In genomic region chr16:84875718-84876035, GRCm38 (mm10) we compare ENCODE assay signal across 12 mouse cellular contexts. TPM values are rescaled to one million over a fixed set of nuclear protein-coding genes. Genes with fewer than 3 reads are reported as not detected.
DNase-seq lines count a peak whose midpoint lies in the region; ATAC-seq and TF ChIP-seq lines count a peak whose summit lies in the region.
"Had no signal": no experiment of that assay in that cellular context is flagged by ENCODE, and none has a peak within 500 bp of the region (broad histone marks: within the 10 kb centered on the region; RNA-seq: fewer than 3 reads in every experiment).

No protein-coding gene starts in this region.

- WGBS in kidney, embryonic 15.5 days: 58% methylated on average over 7 of the region's 7 CpGs
- WGBS in forebrain, postnatal 0 days: 54% methylated on average over 7 of the region's 7 CpGs

- H3K27me3 ChIP-seq in kidney, embryonic 15.5 days: no peaks in the 10 kb centered on the region
- no peaks in the 10 kb centered on the region for H3K27me3 ChIP-seq in forebrain, postnatal 0 days (ENCODE audit: insufficient read depth, low read length)
- H3K27me3 ChIP-seq: CH12.LX, Patski had no signal

- TF ChIP-seq CTCF in forebrain, postnatal 0 days (IDR thresholded peaks at IDR 0.05; ENCODE audit: low read depth): no peak

- no peaks in the 10 kb centered on the region for H3K9me3 ChIP-seq in kidney, embryonic 15.5 days (replicated peaks)
- no peaks in the 10 kb centered on the region for H3K9me3 ChIP-seq in forebrain, postnatal 0 days (ENCODE audit: low read length)
- H3K9me3 ChIP-seq: megakaryocyte, embryonic 14.5 days had no signal

- H3K36me3 ChIP-seq in kidney, embryonic 15.5 days: no peaks in the 10 kb centered on the region
- no peaks in the 10 kb centered on the region for H3K36me3 ChIP-seq in forebrain, postnatal 0 days (ENCODE audit: insufficient read depth)

- H3K9ac ChIP-seq in kidney, embryonic 15.5 days: no peak overlapping the region
- no peak overlapping the region for H3K9ac ChIP-seq in forebrain, postnatal 0 days
- H3K9ac ChIP-seq: liver, embryonic 14.5 days had no signal

- peak overlapping the region; percentile 29; the same call in 1 of the 2 replicates for H3K4me3 ChIP-seq in kidney, embryonic 15.5 days (replicated peaks)
- H3K4me3 ChIP-seq in forebrain, postnatal 0 days (ENCODE audit: low read depth, low read length): no peak overlapping the region
- H3K4me3 ChIP-seq: megakaryocyte, embryonic 14.5 days had no signal

- peak overlapping the region; percentile 55 for H3K4me2 ChIP-seq in kidney, embryonic 15.5 days
- H3K4me2 ChIP-seq in forebrain, postnatal 0 days (ENCODE audit: low read depth): peak overlapping the region; percentile 21; the same call in 1 of the 2 replicates

- peak overlapping the region; percentile 54; the same call in 1 of the 2 replicates for H3K27ac ChIP-seq in kidney, embryonic 15.5 days
- H3K27ac ChIP-seq in forebrain, postnatal 0 days (ENCODE audit: low read depth, low read length): no peak overlapping the region
- H3K27ac ChIP-seq: liver, embryonic 14.5 days had no signal

- H3K4me1 ChIP-seq in kidney, embryonic 15.5 days: peaks cover 10% of the 10 kb centered on the region; the same call in 1 of the 2 replicates
- peaks cover 7% of the 10 kb centered on the region for H3K4me1 ChIP-seq in forebrain, postnatal 0 days (ENCODE audit: insufficient read depth)

- ATAC-seq in kidney, embryonic 15.5 days (replicated peaks; ENCODE audit: low FRiP score): peak; percentile 50; the same call in 1 of the 2 replicates
- ATAC-seq in forebrain, postnatal 0 days: peak; percentile 81
- ATAC-seq in megakaryocyte-erythroid progenitor cell, adult 5-6 weeks (replicated peaks; ENCODE audit: low FRiP score, low TSS enrichment, poor library complexity, severe bottlenecking): no peak
- ATAC-seq: Patski had no signal

- DNase-seq in kidney, postnatal 36 days: no peak
- DNase-seq in brain, adult 2 months (ENCODE audit: low read depth, low spot score): peak; percentile 75
- peak; percentile 62 for DNase-seq in forebrain, postnatal 0 days
- DNase-seq in left cerebral cortex, adult 9 months (ENCODE audit: low spot score in 2 of 2): peak; percentile 36 to 62
- DNase-seq in spleen, postnatal 10 days (ENCODE audit: low spot score in 2 of 2): no peak
- DNase-seq in kidney, postnatal 25 days: no peak

RNA-seq across cellular contexts. Expression of gene Atp5j, which starts 40.3 kb away (rescaled TPM):
- 1,003 and 1,100 TPM in 2 replicates for polyA plus RNA-seq in kidney, embryonic 15.5 days (2015; fragmentation: Nextera tagmentation; extraction: Ambion mirVana)
- 160 and 174 TPM in 2 replicates for total RNA-seq in forebrain, postnatal 0 days (2014; rRNA removed)
- 830 and 1,009 TPM in 2 replicates for polyA plus RNA-seq in forebrain, postnatal 0 days (2015; fragmentation: Nextera tagmentation; extraction: Ambion mirVana)
- 546 and 609 TPM in 2 replicates for total RNA-seq in megakaryocyte-erythroid progenitor cell, adult 5-6 weeks (2014; fragmentation: Nextera tagmentation)
- total RNA-seq in megakaryocyte-erythroid progenitor cell, adult 5-6 weeks (2017): 348 and 446 TPM in 2 replicates

RNA-seq across cellular contexts. Expression of gene Gabpa, which starts 41.0 kb away (rescaled TPM):
- polyA plus RNA-seq in kidney, embryonic 15.5 days (2015; fragmentation: Nextera tagmentation; extraction: Ambion mirVana): 39.4 and 39.5 TPM in 2 replicates
- total RNA-seq in forebrain, postnatal 0 days (2014; rRNA removed): 20.7 and 26.8 TPM in 2 replicates
- polyA plus RNA-seq in forebrain, postnatal 0 days (2015; fragmentation: Nextera tagmentation; extraction: Ambion mirVana): 7.9 and 10.5 TPM in 2 replicates
- 43.1 and 46.0 TPM in 2 replicates for total RNA-seq in megakaryocyte-erythroid progenitor cell, adult 5-6 weeks (2014; fragmentation: Nextera tagmentation)
- 85.5 and 95.2 TPM in 2 replicates for total RNA-seq in megakaryocyte-erythroid progenitor cell, adult 5-6 weeks (2017)

Comparison
In these comparisons a context has a peak if more than half of its experiments do, and no peak if none do; other contexts are left out.
1. DNase-seq: peak in brain, adult 2 months (single experiment), forebrain, postnatal 0 days (single experiment) and left cerebral cortex, adult 9 months (2 of 2); none in kidney, postnatal 36 days (0 of 2), spleen, postnatal 10 days (0 of 2) and kidney, postnatal 25 days (0 of 2).